ENCODE assay signal across 25 mouse cellular contexts in the genomic region with DNA sequence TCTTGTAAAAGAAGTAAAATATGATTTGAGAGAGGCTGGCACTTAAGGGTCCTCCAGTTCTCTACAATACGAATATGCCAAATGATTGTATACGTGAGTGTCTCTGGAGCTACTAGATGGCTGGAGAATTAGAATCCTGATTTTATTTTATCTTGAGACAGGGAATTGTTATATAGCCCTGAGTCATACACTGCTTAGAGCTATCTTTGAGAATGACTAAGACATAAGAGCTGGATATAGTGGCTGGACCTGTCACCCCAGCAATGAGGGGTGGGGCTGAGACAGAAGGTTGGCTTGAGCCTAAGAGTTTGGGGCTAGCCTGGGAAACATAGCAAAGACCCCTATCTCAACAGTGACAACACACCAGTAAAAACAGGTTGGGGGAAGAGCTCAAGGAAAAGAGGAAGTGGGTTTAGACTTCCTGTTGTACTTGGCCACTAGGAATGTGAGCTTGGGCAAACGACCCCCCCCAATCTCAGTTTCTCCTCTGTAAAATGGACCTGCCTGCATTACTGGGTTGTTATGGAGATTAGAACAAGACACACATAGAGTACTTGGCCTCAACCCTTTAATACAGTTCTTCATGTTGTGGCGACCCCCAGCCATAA. TPM values are rescaled to one million over a fixed set of nuclear protein-coding genes. Genes with fewer than 3 reads are reported as not detected.
"Had no signal": no experiment of that assay in that cellular context is flagged by ENCODE, and none has a peak within 500 bp of the region (broad histone marks: within the 10 kb centered on the region; RNA-seq: fewer than 3 reads in every experiment).

No protein-coding gene starts in this region.

- DNase-seq: kidney, adult 11 months; kidney, adult 8-10 months; kidney, postnatal 10 days; kidney, postnatal 36 days; layer of hippocampus, postnatal 36 days; lung, adult 18-20 months; lung, postnatal 14 days; lung, postnatal 4 days; midbrain, embryonic 14.5 days; right cerebral cortex, adult 18-20 months; right cerebral cortex, postnatal 14 days; right cerebral cortex, postnatal 4 days; thymus, postnatal 25 days had no signal

- H3K27me3 ChIP-seq: kidney, embryonic 15.5 days; lung, embryonic 15.5 days; neural tube, embryonic 12.5 days; neural tube, embryonic 15.5 days; stomach, embryonic 15.5 days had no signal

- H3K9me3 ChIP-seq: kidney, embryonic 15.5 days; lung, embryonic 15.5 days; megakaryocyte, embryonic 14.5 days; midbrain, embryonic 10.5 days; neural tube, embryonic 12.5 days; neural tube, embryonic 15.5 days; stomach, embryonic 15.5 days had no signal

- H3K4me2 ChIP-seq: kidney, embryonic 15.5 days; liver, embryonic 11.5 days; lung, embryonic 15.5 days; neural tube, embryonic 12.5 days; neural tube, embryonic 15.5 days; stomach, embryonic 15.5 days had no signal

- H3K9ac ChIP-seq: kidney, embryonic 15.5 days; liver, embryonic 14.5 days; lung, embryonic 15.5 days; neural tube, embryonic 12.5 days; neural tube, embryonic 15.5 days; stomach, embryonic 15.5 days had no signal

- H3K36me3 ChIP-seq: kidney, embryonic 15.5 days; lung, embryonic 15.5 days; midbrain, embryonic 10.5 days; neural tube, embryonic 12.5 days; neural tube, embryonic 15.5 days; stomach, embryonic 15.5 days had no signal

- H3K27ac ChIP-seq: kidney, embryonic 15.5 days; left cerebral cortex, adult 2 months; liver, embryonic 14.5 days; lung, embryonic 15.5 days; midbrain, embryonic 10.5 days; neural tube, embryonic 12.5 days; neural tube, embryonic 15.5 days; stomach, embryonic 15.5 days had no signal

- H3K4me3 ChIP-seq: kidney, embryonic 15.5 days; left cerebral cortex, adult 2 months; lung, embryonic 15.5 days; megakaryocyte, embryonic 14.5 days; midbrain, embryonic 10.5 days; neural tube, embryonic 12.5 days; neural tube, embryonic 15.5 days; stomach, embryonic 15.5 days had no signal

- H3K4me1 ChIP-seq: kidney, embryonic 15.5 days; lung, embryonic 15.5 days; midbrain, embryonic 10.5 days; neural tube, embryonic 12.5 days; neural tube, embryonic 15.5 days; stomach, embryonic 15.5 days had no signal

RNA-seq across cellular contexts. Expression of gene Onecut1, which starts 35.8 kb away (rescaled TPM):
- polyA plus RNA-seq: limb, embryonic 14.5 days; lung, embryonic 15.5 days; thymus, postnatal 0 days had no signal
